Mouse (Mus musculus): ENCODE results near the gene AF067061.
"Not testable (repeated sequence)": the region's sequence is repeated elsewhere in the genome, so short reads cannot be mapped to it uniquely, and the experiment has no call there.

The AF067061 gene

GRCm38 (mm10) chr13:120262870-120263269 lies at the start of gene AF067061:
Gene AF067061, plus strand, starts transcription at chr13:120263114.
- DNase-seq (ENCODE audit: low read depth, low spot score) = not testable (repeated sequence)

- not testable (repeated sequence) for DNase-seq (ENCODE audit: low read depth, low spot score)
Observed at GRCm38 (mm10) chr13:120215847-120216246, 47.1 kb upstream of the AF067061 start, which contains the start of gene Gm21762. Gene Gm21762, minus strand, starts transcription at chr13:120215947.

- not testable (repeated sequence) for DNase-seq (ENCODE audit: low read depth, low spot score)
Observed at GRCm38 (mm10) chr13:120220922-120221321, 42.0 kb upstream of the AF067061 start.

- DNase-seq (ENCODE audit: low read depth, low spot score) = not testable (repeated sequence)
Observed at GRCm38 (mm10) chr13:120223012-120223659, 39.8 kb upstream of the AF067061 start.

- not testable (repeated sequence) for DNase-seq (ENCODE audit: low read depth, low spot score)
Observed at GRCm38 (mm10) chr13:120231798-120232197, 31.1 kb upstream of the AF067061 start.

- not testable (repeated sequence) for DNase-seq (ENCODE audit: low read depth, low spot score)
Observed at GRCm38 (mm10) chr13:120232447-120233049, 30.4 kb upstream of the AF067061 start.

GRCm38 (mm10) chr13:120238811-120239210 lies 24.1 kb upstream of the AF067061 start, which contains the start of gene Gm21731:
Gene Gm21731, plus strand, starts transcription at chr13:120239111.
- not testable (repeated sequence) for DNase-seq (ENCODE audit: low read depth, low spot score)

GRCm38 (mm10) chr13:120251208-120251924 lies 11.5 kb upstream of the AF067061 start:
- not testable (repeated sequence) for DNase-seq (ENCODE audit: low read depth, low spot score)

- not testable (repeated sequence) for DNase-seq (ENCODE audit: low read depth, low spot score)
Observed at GRCm38 (mm10) chr13:120258817-120259658, 3.9 kb upstream of the AF067061 start.

- not testable (repeated sequence) for DNase-seq (ENCODE audit: low read depth, low spot score)
Observed at GRCm38 (mm10) chr13:120259718-120260117, 3.2 kb upstream of the AF067061 start.

GRCm38 (mm10) chr13:120277837-120278236 lies 14.9 kb downstream of the AF067061 start:
- not testable (repeated sequence) for DNase-seq (ENCODE audit: low read depth, low spot score)

GRCm38 (mm10) chr13:120278784-120279183 lies 15.9 kb downstream of the AF067061 start:
- DNase-seq (ENCODE audit: low read depth, low spot score) = no peak

- no peak for DNase-seq (ENCODE audit: low read depth, low spot score)
Observed at GRCm38 (mm10) chr13:120299324-120299894, 36.5 kb downstream of the AF067061 start.

- DNase-seq (ENCODE audit: low read depth, low spot score) = no peak
Observed at GRCm38 (mm10) chr13:120299991-120300442, 37.1 kb downstream of the AF067061 start, which contains the start of gene BC147527. Gene BC147527, plus strand, starts transcription at chr13:120300392.

- no peak for DNase-seq (ENCODE audit: low read depth, low spot score)
Observed at GRCm38 (mm10) chr13:120300853-120301252, 37.9 kb downstream of the AF067061 start.

- no peak for DNase-seq (ENCODE audit: low read depth, low spot score)
Observed at GRCm38 (mm10) chr13:120310749-120311148, 47.8 kb downstream of the AF067061 start.

- no peak for DNase-seq (ENCODE audit: low read depth, low spot score)
Observed at GRCm38 (mm10) chr13:120313584-120313983, 50.7 kb downstream of the AF067061 start.

All from forelimb bud, embryonic 11.5 days (tissue).